Mouse (Mus musculus): ENCODE measurements around the gene Add3. TPM values are rescaled to one million over a fixed set of nuclear protein-coding genes. Genes with fewer than 3 reads are reported as not detected.
"Not testable (repeated sequence)": the region's sequence is repeated elsewhere in the genome, so short reads cannot be mapped to it uniquely, and the experiment has no call there.

The Add3 gene
- total RNA-seq, 2 experiments from 2014 or later = 80.6 to 86.6 TPM

DNA sequence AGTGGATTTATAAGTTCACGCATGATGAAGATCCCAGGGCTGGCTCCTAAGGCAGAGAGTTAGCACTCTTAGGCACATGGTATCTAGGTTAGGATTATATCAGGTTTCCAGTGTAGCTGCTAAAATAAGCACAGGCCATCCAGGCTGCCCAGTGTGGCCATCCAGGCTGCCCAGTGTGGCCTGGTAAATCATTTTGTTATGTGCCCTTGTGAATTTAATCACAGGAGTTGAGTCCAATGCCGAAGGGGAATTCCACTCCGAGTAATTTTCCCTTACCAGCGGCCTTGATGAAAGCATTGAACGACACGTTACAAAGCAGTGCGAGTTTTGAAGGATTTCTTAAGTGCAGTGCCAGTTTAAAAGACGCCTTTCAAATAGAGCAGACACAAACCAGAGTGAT, 77.6 kb downstream of the Add3 start:
- intact Hi-C loops (cut with DNase I) = no loop called here
- no peak for DNase-seq (ENCODE audit: low spot score in 2 of 2)

DNA sequence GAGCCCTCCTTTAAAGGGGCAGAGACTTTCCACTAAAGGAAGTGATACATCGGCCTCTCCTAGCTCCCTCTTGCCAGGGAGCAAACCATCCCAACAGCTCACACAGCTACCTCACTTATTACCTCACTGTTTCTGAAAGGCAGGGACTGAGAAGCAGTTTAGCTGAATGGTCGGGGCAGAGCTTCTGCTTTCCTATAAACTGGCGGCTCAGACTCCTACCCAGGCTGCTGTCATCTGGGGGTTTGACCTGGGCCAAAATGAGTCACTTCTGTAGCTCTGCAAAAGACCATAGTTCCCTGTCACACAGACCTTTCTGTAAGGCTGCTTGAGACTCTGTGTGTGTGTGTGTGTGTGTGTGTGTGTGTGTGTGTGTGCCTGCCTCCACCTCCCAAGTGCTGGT, 79.1 kb downstream of the Add3 start:
- DNase-seq (ENCODE audit: low spot score in 2 of 2) = no peak
- intact Hi-C loops (cut with DNase I) = no loop called here

DNA sequence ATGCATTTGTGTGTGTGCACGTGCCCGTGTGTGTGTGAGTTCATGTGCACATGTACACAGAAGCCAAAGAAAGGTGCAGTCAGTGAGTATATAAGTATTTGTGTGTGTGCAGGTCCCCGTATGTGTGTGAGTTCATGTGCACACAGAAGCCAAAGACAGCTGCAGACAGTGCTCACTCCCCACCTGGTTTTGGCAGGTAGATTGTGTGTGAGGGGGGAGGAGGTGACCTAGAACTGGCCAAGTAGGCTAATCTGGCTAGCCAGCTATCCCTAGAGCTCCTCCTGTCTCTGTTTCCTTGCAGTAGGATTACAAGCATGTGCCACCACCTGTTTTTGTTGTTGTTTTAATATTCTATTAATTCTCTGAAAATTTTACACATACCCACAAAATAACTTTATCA, 80.9 kb downstream of the Add3 start:
- no peak for DNase-seq (ENCODE audit: low spot score in 2 of 2)
- intact Hi-C loops (cut with DNase I) = no loop called here

- not testable (repeated sequence) for DNase-seq (ENCODE audit: low spot score in 2 of 2)
- intact Hi-C loops (cut with DNase I) = loop anchor here (5.0 kb wide), 1 partner anchor 218 kb away; no protein-coding TSS in a partner anchor
These were observed 85.2 kb downstream of the Add3 start for GRCm38 (mm10) chr19:53225249-53226070.

GRCm38 (mm10) chr19:53226651-53227050, 86.4 kb downstream of the Add3 start:
- intact Hi-C loops (cut with DNase I) = loop anchor here (5.0 kb wide), 1 partner anchor 219 kb away; no protein-coding TSS in a partner anchor
- DNase-seq (ENCODE audit: low spot score in 2 of 2) = no peak

GRCm38 (mm10) chr19:53228064-53228794, 88.0 kb downstream of the Add3 start:
- intact Hi-C loops (cut with DNase I) = loop anchor here (5.0 kb wide), 1 partner anchor 221 kb away; no protein-coding TSS in a partner anchor
- DNase-seq (ENCODE audit: low spot score in 2 of 2) = peak; percentile 30 to 49

DNA sequence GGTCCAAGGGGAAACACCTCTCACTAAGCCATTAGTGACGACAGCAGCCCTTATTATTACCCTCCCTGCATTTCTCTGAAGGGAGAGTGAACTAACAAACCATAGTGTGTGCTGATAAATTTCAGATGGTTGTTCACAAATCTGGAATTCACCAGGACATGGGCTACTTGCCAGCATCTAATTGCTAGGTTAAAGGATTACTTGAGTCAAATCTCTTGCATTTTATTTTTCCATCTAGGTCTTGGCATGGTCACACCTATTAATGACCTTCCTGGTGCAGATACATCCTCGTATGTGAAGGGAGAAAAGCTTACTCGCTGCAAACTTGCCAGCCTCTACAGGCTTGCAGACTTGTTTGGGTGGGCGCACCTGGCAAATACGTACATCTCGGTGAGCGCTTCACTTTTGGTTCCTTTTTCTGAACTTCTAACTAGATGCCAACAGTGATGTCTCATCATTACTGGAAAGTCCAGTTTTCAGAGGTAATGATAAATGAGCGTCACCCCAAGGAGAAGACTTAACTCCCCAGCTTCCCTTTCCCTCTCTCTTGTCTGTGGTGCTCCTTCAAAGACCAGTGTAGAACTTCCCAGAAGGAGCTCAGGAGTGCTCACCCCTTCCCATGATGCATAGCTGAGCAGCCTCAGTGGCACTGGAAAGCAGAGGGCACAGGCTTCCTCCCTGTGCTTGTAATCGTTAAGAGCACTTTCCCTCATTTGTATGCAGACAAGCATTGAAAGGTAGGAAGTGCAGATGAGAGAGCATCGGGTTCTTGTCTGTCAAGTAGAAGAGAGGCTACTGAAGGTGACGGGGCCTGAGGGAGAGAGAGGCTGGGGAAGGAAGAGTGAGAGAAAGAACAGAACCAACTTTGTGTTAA, 90.9 kb downstream of the Add3 start:
- intact Hi-C loops (cut with DNase I) = no loop called here
- DNase-seq (ENCODE audit: low spot score in 2 of 2) = no peak

GRCm38 (mm10) chr19:53233586-53233985, 93.3 kb downstream of the Add3 start:
- intact Hi-C loops (cut with DNase I) = no loop called here
- DNase-seq (ENCODE audit: low spot score in 2 of 2) = no peak

DNA sequence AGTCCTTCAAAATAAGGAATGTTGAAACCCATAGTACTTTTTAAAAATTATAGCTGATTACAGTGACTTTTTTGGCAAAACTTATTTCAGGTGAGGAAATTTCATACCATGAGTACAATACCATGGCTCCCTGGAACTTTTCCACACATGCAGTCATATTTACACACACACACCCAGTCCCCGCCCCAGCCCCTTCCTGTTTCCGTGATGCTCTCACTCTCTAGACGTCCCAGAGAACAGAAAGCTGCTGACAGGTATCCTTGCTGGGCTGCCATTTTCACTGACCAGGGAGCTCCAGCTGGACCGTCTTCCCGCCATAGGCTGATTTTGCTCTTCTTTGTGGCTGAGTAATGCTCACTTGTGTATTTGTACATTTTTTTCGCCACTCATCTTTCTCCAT, 101.6 kb downstream of the Add3 start:
- no peak for DNase-seq (ENCODE audit: low spot score in 2 of 2)
- intact Hi-C loops (cut with DNase I) = loop anchor here (5.0 kb wide), 1 partner anchor 100 kb away; the partner anchor contains the start of gene Add3

- DNase-seq (ENCODE audit: low spot score in 2 of 2) = peak; percentile 22 to 88
These were observed 103.7 kb downstream of the Add3 start for GRCm38 (mm10) chr19:53243956-53244355.

GRCm38 (mm10) chr19:53247558-53247957, 107.3 kb downstream of the Add3 start:
- DNase-seq (ENCODE audit: low spot score in 2 of 2) = no peak
- intact Hi-C loops (cut with DNase I) = loop anchor here (5.0 kb wide), 2 partner anchors 85 to 330 kb away; no protein-coding TSS in a partner anchor

More at GRCm38 (mm10) chr19:53243956-53244355, 103.7 kb downstream of the Add3 start:
- intact Hi-C loops (cut with DNase I) = loop anchor here (2.0 to 5.0 kb wide), 2 partner anchors 67 to 102 kb away; partner anchors contain the start of genes Add3 and Mxi1

- peak; percentile 60 to 71 for DNase-seq (ENCODE audit: low spot score in 2 of 2)
- intact Hi-C loops (cut with DNase I) = loop anchor here (5.0 kb wide), 2 partner anchors 84 to 329 kb away; no protein-coding TSS in a partner anchor
These were observed 107.8 kb downstream of the Add3 start for GRCm38 (mm10) chr19:53248023-53248494.

DNA sequence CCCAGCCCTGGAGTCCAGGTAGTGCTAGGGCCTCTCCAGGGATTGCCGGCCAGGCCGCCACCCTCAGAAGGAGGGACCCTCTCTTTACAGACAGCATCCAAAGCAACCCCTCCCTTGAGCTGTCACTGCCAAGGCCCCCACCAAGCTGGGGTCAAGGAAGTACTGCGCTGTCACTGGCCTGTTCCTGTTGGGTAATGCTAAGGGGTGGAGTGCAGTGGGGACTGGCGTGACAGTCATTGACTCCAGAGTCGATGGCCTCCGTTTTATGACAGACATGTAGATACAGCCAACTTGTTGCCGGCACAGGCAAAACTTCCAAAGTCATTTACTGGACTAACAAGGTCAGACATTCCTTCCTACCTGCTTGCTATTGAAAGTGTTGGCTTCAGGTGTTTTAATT, 110.8 kb downstream of the Add3 start:
- no peak for DNase-seq (ENCODE audit: low spot score in 2 of 2)
- intact Hi-C loops (cut with DNase I) = no loop called here

DNA sequence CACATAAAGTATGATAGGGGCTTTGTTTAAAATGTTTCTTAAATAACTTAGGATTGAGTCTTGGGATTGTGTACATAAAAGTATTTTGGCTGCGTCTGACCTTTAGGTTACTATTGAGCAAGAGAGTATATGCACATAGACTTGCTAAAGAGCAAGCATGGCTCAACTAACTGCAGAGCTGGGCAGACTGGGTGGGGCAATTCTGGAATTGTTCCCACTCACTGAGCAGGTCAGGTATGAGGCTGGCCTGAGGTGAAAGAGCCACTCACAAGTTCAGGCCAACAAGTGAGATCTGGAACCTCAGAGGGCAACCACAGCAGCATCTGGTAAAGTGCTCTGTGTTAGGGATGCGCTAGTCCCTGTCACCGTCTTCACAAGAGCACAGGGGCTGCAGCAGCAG, 111.4 kb downstream of the Add3 start:
- no peak for DNase-seq (ENCODE audit: low spot score in 2 of 2)
- intact Hi-C loops (cut with DNase I) = no loop called here

DNA sequence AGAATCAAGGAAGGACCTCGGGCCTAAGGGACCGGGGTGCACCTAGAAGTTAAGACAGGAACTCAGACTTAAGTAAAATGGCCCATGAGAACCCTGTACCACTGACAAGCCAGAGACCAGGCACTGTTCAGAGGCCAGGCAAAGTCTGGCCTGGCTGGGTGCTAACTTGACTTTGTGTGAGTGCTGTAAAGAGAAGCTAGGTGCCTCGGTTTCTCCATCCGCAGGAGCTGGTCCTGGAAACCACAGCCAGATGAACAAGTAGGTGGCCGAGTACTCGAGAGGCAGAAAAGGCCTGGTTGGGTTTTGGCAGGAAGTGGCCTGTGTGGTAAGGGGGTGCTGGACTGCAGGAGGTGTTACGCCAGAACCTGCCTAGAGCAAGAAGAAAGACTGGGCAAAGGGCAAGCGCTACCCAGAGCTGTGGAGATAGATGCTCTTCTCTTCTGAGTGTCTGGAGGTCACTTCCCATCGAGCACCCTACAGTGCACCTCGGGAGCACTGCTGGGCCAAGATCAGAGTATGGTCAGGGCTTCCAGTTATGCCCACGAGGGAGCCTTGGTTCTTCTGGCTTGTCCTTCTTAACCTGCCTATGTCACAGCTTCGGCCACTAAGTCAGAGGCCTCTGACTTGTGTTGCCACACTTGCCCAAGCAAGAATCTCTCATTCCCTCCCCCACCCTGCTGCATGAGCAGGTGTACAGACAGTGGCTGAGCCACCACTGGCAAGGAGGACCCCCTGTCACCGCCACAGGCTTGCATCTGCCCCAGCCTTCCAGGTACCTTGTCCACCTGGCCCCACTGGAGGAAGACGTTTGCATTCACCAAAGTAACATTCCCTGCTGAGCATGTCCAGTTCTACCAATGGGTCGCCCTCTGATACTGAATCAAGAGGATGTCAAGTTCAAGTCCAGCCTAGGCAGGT, 112.1 kb downstream of the Add3 start:
- intact Hi-C loops (cut with DNase I) = no loop called here
- no peak for DNase-seq (ENCODE audit: low spot score in 2 of 2)

DNA sequence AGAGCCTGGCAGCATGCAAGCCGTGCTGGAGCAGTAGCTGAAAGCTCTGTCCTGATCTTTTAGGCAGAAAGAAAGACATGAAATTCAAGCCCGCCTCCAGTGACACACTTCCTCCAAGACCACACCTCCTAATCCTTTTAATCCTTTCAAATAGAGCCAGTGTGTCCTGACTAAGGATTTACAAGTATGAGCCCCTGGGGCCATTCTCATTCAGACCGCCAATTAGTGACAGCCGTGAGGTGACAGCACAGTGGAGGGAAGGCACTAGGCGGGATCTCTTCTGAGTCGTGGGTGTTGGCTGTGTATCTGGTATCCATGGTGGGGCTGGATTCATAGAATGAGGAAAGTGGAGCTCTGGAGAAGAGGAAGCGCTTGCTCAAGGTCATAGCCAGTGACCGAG, 116.1 kb downstream of the Add3 start:
- DNase-seq (ENCODE audit: low spot score in 2 of 2) = no peak
- intact Hi-C loops (cut with DNase I) = no loop called here

- intact Hi-C loops (cut with DNase I) = no loop called here
These were observed 116.8 kb downstream of the Add3 start for GRCm38 (mm10) chr19:53256991-53257594.

More at GRCm38 (mm10) chr19:53256991-53257594, 116.8 kb downstream of the Add3 start:
- DNase-seq (ENCODE audit: low spot score in 2 of 2) = no peak
